Mouse (Mus musculus) heart, postnatal 36 days (tissue): ENCODE data around the gene 4833420G17Rik. TPM values are rescaled to one million over a fixed set of nuclear protein-coding genes. Genes with fewer than 3 reads are reported as not detected.

ENCODE experiments used
- total RNA-seq, 2 experiments: library from RNA; stranded (reverse); gene quantifications; 2 replicates each; pipeline ENCODE4 v1.2.3; 2021

4833420G17Rik gene
- total RNA-seq, 2 experiments from 2014 or later: 7.9 to 9.1 TPM

Other genes starting within 250 kb of the 4833420G17Rik start
- gene Paip1, start 34.2 kb upstream of the 4833420G17Rik start, total RNA-seq: 100 to 1,000 TPM; 114 to 117 TPM
- 10 to 100 TPM; 10.3 to 11.5 TPM for gene Tmem267, start 25.3 kb downstream of the 4833420G17Rik start, total RNA-seq
- gene 3110070M22Rik, start 25.6 kb downstream of the 4833420G17Rik start, total RNA-seq: 1 to 10 TPM in 1 of 2 experiments, under 1 TPM in 1; 0.79 to 1.2 TPM
- not detected for gene Ccl28, start 161.1 kb downstream of the 4833420G17Rik start, total RNA-seq
- gene Hmgcs1, start 227.6 kb downstream of the 4833420G17Rik start, total RNA-seq: 10 to 100 TPM; 38.6 to 39.0 TPM